Mouse (Mus musculus): ENCODE results near the gene Mpg. TPM values are rescaled to one million over a fixed set of nuclear protein-coding genes. Genes with fewer than 3 reads are reported as not detected.
A peak's percentile ranks its signal among the peaks of the same experiment; 100 is the strongest.

Gene Mpg
- polyA plus RNA-seq, 1 experiment = 10.4 TPM

GRCm38 (mm10) chr11:32216851-32217250 is 9.5 kb upstream of the Mpg start:
- Histone ChIP-seq H3K4me3 (ENCODE audit: extremely low read depth, insufficient read depth, insufficient read length) (no peak overlapping the region), H3K27ac (ENCODE audit: insufficient read depth, low read length) (no peak overlapping the region), H3K27me3 (ENCODE audit: control insufficient read depth, insufficient read depth, low read length) (peaks cover 8% of the 10 kb centered on the region), H3K36me3 (ENCODE audit: control insufficient read depth, insufficient read depth, low read length) (no peaks in the 10 kb centered on the region), H3K4me1 (ENCODE audit: control insufficient read depth, insufficient read depth, insufficient read length) (peaks cover 6% of the 10 kb centered on the region)
- peak; percentile 87; the same call in 1 of the 2 replicates for TF ChIP-seq CTCF (IDR thresholded peaks at IDR 0.05; ENCODE audit: extremely low read depth, insufficient read depth, insufficient read length, insufficient replicate concordance)
- no peak for TF ChIP-seq POLR2A (IDR thresholded peaks at IDR 0.05; ENCODE audit: low read depth, low read length)
- WGBS = 24% methylated on average over 8 of the region's 8 CpGs
- peak; percentile 59 to 66 for DNase-seq (ENCODE audit: low read depth in 1 of 2, low spot score in 2 of 2)

DNA sequence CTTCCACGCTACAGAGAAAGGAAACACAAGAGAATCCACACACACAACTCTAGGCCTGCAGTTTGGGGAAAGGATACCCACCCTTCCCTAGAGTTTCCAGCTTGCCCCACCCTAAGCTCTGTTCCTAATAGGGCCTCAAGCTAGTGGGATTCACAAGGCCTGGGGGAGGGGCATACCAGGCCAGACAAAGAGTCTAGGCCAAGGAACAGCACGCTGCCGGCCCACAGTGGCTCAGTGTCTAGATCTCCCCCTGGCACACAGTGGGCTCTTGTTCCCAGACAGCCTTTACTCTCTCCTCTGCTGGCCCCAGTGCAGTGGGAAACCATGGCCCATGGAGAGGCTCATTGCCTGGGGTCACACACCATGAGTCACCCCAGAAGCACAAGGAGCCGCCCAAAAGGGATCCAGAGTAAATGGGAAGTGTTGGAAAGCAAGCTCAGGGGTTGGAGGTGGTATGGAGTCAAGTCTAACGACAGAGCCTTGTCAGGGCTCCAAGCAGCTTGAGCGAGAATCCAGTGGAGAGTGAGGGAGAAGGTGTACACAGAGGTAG is 7.7 kb upstream of the Mpg start:
- no peaks in the 10 kb centered on the region for H3K36me3 ChIP-seq (ENCODE audit: control insufficient read depth, insufficient read depth, low read length)
- peaks cover 16% of the 10 kb centered on the region for H3K4me1 ChIP-seq (ENCODE audit: control insufficient read depth, insufficient read depth, insufficient read length)
- WGBS = 87% methylated on average over 6 of the region's 6 CpGs
- DNase-seq (ENCODE audit: low read depth in 1 of 2, low spot score in 2 of 2) = no peak
- TF ChIP-seq POLR2A (IDR thresholded peaks at IDR 0.05; ENCODE audit: low read depth, low read length) (no peak), CTCF (IDR thresholded peaks at IDR 0.05; ENCODE audit: extremely low read depth, insufficient read depth, insufficient read length, insufficient replicate concordance) (no peak)
- no peak overlapping the region for H3K27ac ChIP-seq (ENCODE audit: insufficient read depth, low read length)
- peaks cover 12% of the 10 kb centered on the region for H3K27me3 ChIP-seq (ENCODE audit: control insufficient read depth, insufficient read depth, low read length)
- no peak overlapping the region for H3K4me3 ChIP-seq (ENCODE audit: extremely low read depth, insufficient read depth, insufficient read length)

- DNase-seq (ENCODE audit: low read depth in 1 of 2, low spot score in 2 of 2) = no peak
- Histone ChIP-seq H3K36me3 (ENCODE audit: control insufficient read depth, insufficient read depth, low read length) (no peaks in the 10 kb centered on the region), H3K27me3 (ENCODE audit: control insufficient read depth, insufficient read depth, low read length) (peaks cover 12% of the 10 kb centered on the region), H3K27ac (ENCODE audit: insufficient read depth, low read length) (no peak overlapping the region), H3K4me1 (ENCODE audit: control insufficient read depth, insufficient read depth, insufficient read length) (peaks cover 16% of the 10 kb centered on the region), H3K4me3 (ENCODE audit: extremely low read depth, insufficient read depth, insufficient read length) (no peak overlapping the region)
- 94% methylated on average over 10 of the region's 10 CpGs for whole genome bisulfite sequencing
- TF ChIP-seq POLR2A (IDR thresholded peaks at IDR 0.05; ENCODE audit: low read depth, low read length) (no peak), CTCF (IDR thresholded peaks at IDR 0.05; ENCODE audit: extremely low read depth, insufficient read depth, insufficient read length, insufficient replicate concordance) (no peak)
Observed at GRCm38 (mm10) chr11:32219287-32219686, 7.0 kb upstream of the Mpg start.

GRCm38 (mm10) chr11:32220607-32221224 is 5.6 kb upstream of the Mpg start:
- TF ChIP-seq POLR2A (IDR thresholded peaks at IDR 0.05; ENCODE audit: low read depth, low read length) (no peak), CTCF (IDR thresholded peaks at IDR 0.05; ENCODE audit: extremely low read depth, insufficient read depth, insufficient read length, insufficient replicate concordance) (no peak)
- Histone ChIP-seq H3K36me3 (ENCODE audit: control insufficient read depth, insufficient read depth, low read length) (no peaks in the 10 kb centered on the region), H3K4me1 (ENCODE audit: control insufficient read depth, insufficient read depth, insufficient read length) (peaks cover 17% of the 10 kb centered on the region), H3K4me3 (ENCODE audit: extremely low read depth, insufficient read depth, insufficient read length) (peak overlapping the region; percentile 57; the same call in 1 of the 2 replicates), H3K27ac (ENCODE audit: insufficient read depth, low read length) (no peak overlapping the region), H3K27me3 (ENCODE audit: control insufficient read depth, insufficient read depth, low read length) (peaks cover 12% of the 10 kb centered on the region)
- DNase-seq (ENCODE audit: low read depth in 1 of 2, low spot score in 2 of 2) = no peak
- WGBS = 74% methylated on average over 10 of the region's 10 CpGs

DNA sequence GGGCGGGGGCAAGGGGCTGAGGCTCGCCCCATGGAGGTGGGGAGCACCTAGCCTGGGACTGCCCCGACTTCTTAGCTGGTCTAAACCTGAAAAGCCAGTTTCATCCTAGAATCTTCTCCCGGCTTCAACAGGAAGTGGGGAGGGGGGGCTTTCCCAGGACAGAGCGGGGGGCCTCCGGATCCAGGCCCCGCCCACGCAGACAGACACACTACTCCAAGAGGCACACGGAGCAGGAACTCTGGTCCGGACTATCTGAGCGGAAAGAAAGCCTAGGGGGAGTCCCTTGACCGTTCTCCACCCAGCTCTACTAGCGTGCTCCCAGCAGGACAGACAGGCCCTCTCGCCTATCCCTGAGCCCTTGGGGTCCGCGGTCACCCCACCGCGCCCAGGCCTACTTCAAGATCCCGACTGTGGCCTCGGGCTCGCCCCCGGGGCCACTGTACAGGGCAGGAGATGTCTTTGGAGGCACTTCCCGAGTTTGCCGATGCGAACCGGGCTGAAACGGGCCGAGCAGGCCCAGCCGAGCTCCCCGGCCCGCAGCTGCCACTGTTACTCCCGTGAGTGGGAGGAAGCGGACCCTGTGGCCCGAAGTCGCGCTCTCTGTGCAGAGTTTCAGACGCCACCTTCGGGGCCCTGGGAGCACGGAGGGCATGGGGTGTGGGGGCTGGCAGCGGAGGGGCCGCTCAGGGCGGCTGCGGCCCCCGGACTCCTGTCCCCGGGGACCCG is 4.9 kb upstream of the Mpg start:
- DNase-seq (ENCODE audit: low read depth in 1 of 2, low spot score in 2 of 2) = peak in 1 of 2 experiments; percentile 28
- 5% methylated on average over 46 of the region's 46 CpGs for WGBS
- H3K4me1 ChIP-seq (ENCODE audit: control insufficient read depth, insufficient read depth, insufficient read length) = peaks cover 22% of the 10 kb centered on the region
- peak overlapping the region; percentile 50; the same call in 1 of the 2 replicates for H3K27ac ChIP-seq (ENCODE audit: insufficient read depth, low read length)
- peaks cover 12% of the 10 kb centered on the region for H3K27me3 ChIP-seq (ENCODE audit: control insufficient read depth, insufficient read depth, low read length)
- H3K4me3 ChIP-seq (ENCODE audit: extremely low read depth, insufficient read depth, insufficient read length) = peak overlapping the region; percentile 57
- no peaks in the 10 kb centered on the region for H3K36me3 ChIP-seq (ENCODE audit: control insufficient read depth, insufficient read depth, low read length)
- TF ChIP-seq POLR2A (IDR thresholded peaks at IDR 0.05; ENCODE audit: low read depth, low read length) (no peak), CTCF (IDR thresholded peaks at IDR 0.05; ENCODE audit: extremely low read depth, insufficient read depth, insufficient read length, insufficient replicate concordance) (no peak)

DNA sequence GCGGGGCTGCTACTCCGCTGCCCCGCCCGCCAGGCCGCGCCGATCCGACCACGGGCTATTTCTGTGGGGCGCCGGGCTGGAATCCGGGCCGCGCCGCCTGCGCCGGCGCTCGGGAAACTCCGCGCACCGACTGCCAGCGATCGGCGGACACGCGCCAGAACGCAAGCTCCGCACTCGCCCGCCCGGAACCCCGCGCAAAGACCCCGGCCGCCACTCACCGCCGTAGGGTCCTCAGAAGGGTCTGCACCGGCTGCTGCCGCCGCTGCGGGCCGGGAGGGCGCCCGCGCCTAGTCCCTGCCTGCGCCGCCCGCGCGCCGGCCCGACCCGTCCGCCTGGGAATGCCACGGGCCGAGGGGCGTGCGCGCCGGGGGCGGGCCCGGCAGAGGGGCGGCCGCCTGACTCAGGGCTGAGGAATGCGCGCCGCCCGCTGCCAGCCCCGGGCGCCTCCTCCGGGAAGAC is 4.3 kb upstream of the Mpg start, which contains the start of gene Rhbdf1:
Gene Rhbdf1 (minus strand): TSS at position 350 of the 459 bp plus-strand sequence.
- WGBS = under 1% methylated on average over 70 of the region's 72 CpGs
- Histone ChIP-seq H3K36me3 (ENCODE audit: control insufficient read depth, insufficient read depth, low read length) (no peaks in the 10 kb centered on the region), H3K27me3 (ENCODE audit: control insufficient read depth, insufficient read depth, low read length) (peaks cover 12% of the 10 kb centered on the region), H3K27ac (ENCODE audit: insufficient read depth, low read length) (peak within 1 kb of the TSS; percentile 50; the same call in 1 of the 2 replicates), H3K4me3 (ENCODE audit: extremely low read depth, insufficient read depth, insufficient read length) (peak within 1 kb of the TSS; percentile 57), H3K4me1 (ENCODE audit: control insufficient read depth, insufficient read depth, insufficient read length) (peaks cover 22% of the 10 kb centered on the region)
- DNase-seq (ENCODE audit: low read depth in 1 of 2, low spot score in 2 of 2) = no peak
- TF ChIP-seq CTCF (IDR thresholded peaks at IDR 0.05; ENCODE audit: extremely low read depth, insufficient read depth, insufficient read length, insufficient replicate concordance) = no peak
- TF ChIP-seq POLR2A (IDR thresholded peaks at IDR 0.05; ENCODE audit: low read depth, low read length) = no peak

Data from spleen, adult 2 months (tissue).